Mouse (Mus musculus) heart, adult 2 months (tissue): ENCODE results near the gene Galntl6. TPM values are rescaled to one million over a fixed set of nuclear protein-coding genes. Genes with fewer than 3 reads are reported as not detected.

Experiments
- DNase-seq, 2 experiments: peaks; one replicate each; pipeline ENCODE4 v3.0.0; 2021
- H3K27ac ChIP-seq: fragments of 200-600 bp; 2 replicates; pipeline ENCODE4 v1.8.1; 2022
- H3K27me3 ChIP-seq: fragments of 200-500 bp; 2 replicates; pipeline ENCODE4 v1.6.1; 2012; ENCODE audit warnings: mild to moderate bottlenecking, low read length, inconsistent platforms, mixed read lengths; ENCODE audit not compliant: control insufficient read depth, insufficient read depth
- H3K36me3 ChIP-seq: fragments of 200-500 bp; 2 replicates; pipeline ENCODE4 v1.6.1; 2012; ENCODE audit warnings: low read length, inconsistent platforms; ENCODE audit not compliant: control insufficient read depth, insufficient read depth
- H3K4me1 ChIP-seq: fragments of 200-500 bp; 2 replicates; pipeline ENCODE4 v1.6.1; 2011; ENCODE audit warnings: low read length; ENCODE audit not compliant: control insufficient read depth, insufficient read depth
- H3K4me3 ChIP-seq: fragments of 200-600 bp; 2 replicates; pipeline ENCODE4 v1.8.1; 2022
- H3K79me2 ChIP-seq: fragments of 200-500 bp; replicated peaks from 2 replicates; pipeline ENCODE4 v1.6.1; 2012; ENCODE audit warnings: mild to moderate bottlenecking, inconsistent platforms, low read length, moderate library complexity, mixed read lengths; ENCODE audit not compliant: control insufficient read depth, insufficient read depth
- H3K9ac ChIP-seq: fragments of 200-500 bp; 2 replicates; pipeline ENCODE4 v1.6.1; 2012; ENCODE audit warnings: low read depth, mild to moderate bottlenecking, control low read depth, inconsistent platforms, low read length, mixed read lengths
- CTCF ChIP-seq: fragments of 200-600 bp; IDR thresholded peaks from 2 replicates; pipeline ENCODE4 v1.8.1; 2022; ENCODE audit warnings: antibody characterized with exemption, mild to moderate bottlenecking, moderate library complexity
- EP300 ChIP-seq: fragments of 200-500 bp; IDR thresholded peaks from 2 replicates; pipeline ENCODE4 v1.6.1; 2011; ENCODE audit warnings: low read depth, low read length, control low read depth; ENCODE audit not compliant: insufficient read depth
- POLR2A ChIP-seq: fragments of 200-500 bp; IDR thresholded peaks from 2 replicates; pipeline ENCODE4 v1.6.1; 2011; ENCODE audit warnings: mild to moderate bottlenecking, low read depth, low read length, control low read depth; ENCODE audit not compliant: insufficient read depth
- WGBS: fragments of 180-500 bp; shearing (Covaris S2); methylation state at CpG from one replicate; pipeline ENCODE4 v1.1.7; 2018; 5-methylcytosine and 5-hydroxymethylcytosine counted together
- intact Hi-C: fragments of 180-260 bp; cut with DNase I; formaldehyde crosslinking; loops from one replicate; pipeline ENCODE4 v1.15.1; 2025
- polyA plus RNA-seq: library from polyadenylated mRNA; depleted of rRNA; stranded (reverse); fragments of >200 nt; gene quantifications from 2 replicates; pipeline ENCODE4 v1.2.3, GENCODE M21; 2012
- total RNA-seq, 2 experiments: library from RNA; stranded (reverse); gene quantifications; 2 replicates each; pipeline ENCODE4 v1.2.3; 2021

Galntl6 gene
- total and polyA plus RNA-seq, 3 experiments, result not detected

DNA sequence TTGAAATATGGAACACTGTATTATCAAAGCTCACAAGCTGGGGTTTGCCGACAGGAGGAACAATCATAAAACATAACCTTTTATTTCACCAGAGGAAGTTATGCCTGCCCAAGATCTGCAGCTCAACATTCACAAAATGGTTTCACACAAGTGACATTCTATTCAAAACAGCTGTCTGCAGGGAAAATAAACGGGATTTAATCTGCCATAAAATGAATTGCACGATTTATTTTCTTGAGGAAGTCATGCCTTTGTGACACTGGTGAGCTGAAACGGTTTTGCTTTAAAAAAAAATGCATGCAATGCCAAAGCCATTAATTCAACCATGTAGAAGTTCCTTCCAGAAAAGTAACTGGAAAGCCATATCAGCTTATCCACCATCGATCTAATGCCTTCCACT is 494.0 kb downstream of the Galntl6 start:
- no peak for DNase-seq
- H3K9ac ChIP-seq, result no peak overlapping the region
- H3K79me2 ChIP-seq, result no peaks in the 10 kb centered on the region
- no peak for TF ChIP-seq EP300
- TF ChIP-seq CTCF, result no peak
- TF ChIP-seq POLR2A, result no peak
- H3K27ac ChIP-seq, result no peak overlapping the region
- 59% methylated on average over 5 of the region's 5 CpGs for WGBS
- H3K27me3 ChIP-seq, result no peaks in the 10 kb centered on the region
- intact Hi-C loops, result no loop called here
- H3K4me3 ChIP-seq, result no peak overlapping the region
- no peaks in the 10 kb centered on the region for H3K4me1 ChIP-seq
- H3K36me3 ChIP-seq, result no peaks in the 10 kb centered on the region

GRCm38 (mm10) chr8:58417551-58417950 is 494.9 kb downstream of the Galntl6 start:
- WGBS, result 44% methylated on average over 1 of the region's 1 CpGs
- intact Hi-C loops, result no loop called here
- TF ChIP-seq CTCF (no peak), POLR2A (no peak), EP300 (no peak)
- DNase-seq, result no peak
- no peak overlapping the region for H3K27ac ChIP-seq
- no peak overlapping the region for H3K9ac ChIP-seq
- H3K36me3 ChIP-seq, result no peaks in the 10 kb centered on the region
- H3K4me3 ChIP-seq, result no peak overlapping the region
- H3K79me2 ChIP-seq, result no peaks in the 10 kb centered on the region
- H3K4me1 ChIP-seq, result no peaks in the 10 kb centered on the region
- H3K27me3 ChIP-seq, result no peaks in the 10 kb centered on the region

DNA sequence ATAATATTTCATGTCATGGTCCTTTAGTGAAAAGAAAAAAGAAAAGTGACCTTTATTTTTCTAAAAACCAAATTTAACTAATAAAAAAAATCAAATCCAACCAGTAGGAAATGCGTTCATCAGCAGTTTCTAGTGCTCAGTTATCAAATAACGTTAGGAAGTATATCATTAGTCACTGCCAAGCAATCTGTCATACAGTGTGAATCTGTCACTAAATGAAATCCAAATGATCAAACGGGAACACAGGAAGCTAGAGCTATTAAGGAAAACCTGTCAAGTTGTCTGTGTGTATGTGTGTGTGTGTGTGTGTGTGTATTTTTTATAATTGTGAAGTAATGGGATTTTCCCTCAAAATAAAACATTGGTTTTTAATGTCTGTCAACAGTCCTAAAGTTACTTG is 515.9 kb downstream of the Galntl6 start:
- no peak overlapping the region for H3K9ac ChIP-seq
- H3K36me3 ChIP-seq, result no peaks in the 10 kb centered on the region
- no peaks in the 10 kb centered on the region for H3K27me3 ChIP-seq
- H3K27ac ChIP-seq, result no peak overlapping the region
- no peaks in the 10 kb centered on the region for H3K79me2 ChIP-seq
- TF ChIP-seq EP300 (no peak), CTCF (no peak), POLR2A (no peak)
- WGBS, result 42% methylated on average over 3 of the region's 3 CpGs
- no peak overlapping the region for H3K4me3 ChIP-seq
- DNase-seq, result no peak
- intact Hi-C loops, result no loop called here
- H3K4me1 ChIP-seq, result no peaks in the 10 kb centered on the region

- Histone ChIP-seq H3K4me3 (no peak overlapping the region), H3K4me1 (no peaks in the 10 kb centered on the region), H3K9ac (no peak overlapping the region), H3K27me3 (no peaks in the 10 kb centered on the region), H3K36me3 (no peaks in the 10 kb centered on the region), H3K27ac (no peak overlapping the region), H3K79me2 (no peaks in the 10 kb centered on the region)
- TF ChIP-seq EP300 (no peak), CTCF (no peak), POLR2A (no peak)
- no peak for DNase-seq
- intact Hi-C loops, result no loop called here
- WGBS, result 86% methylated on average over 1 of the region's 1 CpGs
Measured at GRCm38 (mm10) chr8:58395879-58396278, 516.6 kb downstream of the Galntl6 start.

DNA sequence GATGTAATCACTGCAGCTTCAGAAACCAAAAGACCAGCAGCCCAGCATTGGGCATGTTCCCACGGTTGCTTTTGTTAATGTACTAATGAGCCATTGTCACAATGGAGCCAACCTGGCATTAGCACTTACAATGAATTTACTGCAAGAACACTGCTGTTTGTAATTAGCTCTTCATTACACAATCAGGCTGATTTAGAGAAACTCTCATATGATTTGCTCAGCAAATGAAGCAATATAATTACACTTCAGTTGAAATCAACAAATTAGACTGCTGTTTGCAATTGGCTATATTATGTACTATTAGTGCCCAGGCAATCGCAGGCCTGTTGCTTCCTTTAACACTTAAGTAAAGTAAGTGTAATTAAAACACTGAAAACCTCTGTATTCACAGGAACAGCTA is 540.1 kb downstream of the Galntl6 start:
- Histone ChIP-seq H3K27me3 (no peaks in the 10 kb centered on the region), H3K79me2 (no peaks in the 10 kb centered on the region), H3K4me1 (no peaks in the 10 kb centered on the region), H3K4me3 (no peak overlapping the region), H3K9ac (no peak overlapping the region), H3K27ac (no peak overlapping the region), H3K36me3 (no peaks in the 10 kb centered on the region)
- no peak for TF ChIP-seq CTCF
- TF ChIP-seq POLR2A, result no peak
- no peak for TF ChIP-seq EP300
- intact Hi-C loops, result no loop called here
- WGBS, result 73% methylated on average over 2 of the region's 2 CpGs
- DNase-seq, result no peak

GRCm38 (mm10) chr8:58371979-58372378 is 540.5 kb downstream of the Galntl6 start:
- Histone ChIP-seq H3K9ac (no peak overlapping the region), H3K36me3 (no peaks in the 10 kb centered on the region), H3K4me3 (no peak overlapping the region), H3K79me2 (no peaks in the 10 kb centered on the region), H3K4me1 (no peaks in the 10 kb centered on the region), H3K27me3 (no peaks in the 10 kb centered on the region), H3K27ac (no peak overlapping the region)
- intact Hi-C loops, result no loop called here
- TF ChIP-seq EP300 (no peak), POLR2A (no peak), CTCF (no peak)
- WGBS, result 72% methylated on average over 10 of the region's 10 CpGs
- no peak for DNase-seq
